9 mouse cellular contexts compared by ENCODE assay signal in genomic region chr7:82263141-82263540, GRCm38 (mm10).
DNase-seq lines count a peak whose midpoint lies in the region; ATAC-seq and TF ChIP-seq lines count a peak whose summit lies in the region.
"Had no signal": no experiment of that assay in that cellular context is flagged by ENCODE, and none has a peak within 500 bp of the region (broad histone marks: within the 10 kb centered on the region; RNA-seq: fewer than 3 reads in every experiment).

No protein-coding gene starts in this region.

- no peak overlapping the region for H3K9ac ChIP-seq in heart, embryonic 11.5 days (ENCODE audit: low read depth, low read length)
- H3K9ac ChIP-seq in forebrain, postnatal 0 days = no peak overlapping the region
- H3K9ac ChIP-seq: limb, embryonic 15.5 days had no signal

- no peak overlapping the region for H3K4me3 ChIP-seq in heart, embryonic 11.5 days (ENCODE audit: low read depth, low read length)
- no peak overlapping the region for H3K4me3 ChIP-seq in forebrain, postnatal 0 days (ENCODE audit: low read depth, low read length)
- H3K4me3 ChIP-seq: limb, embryonic 15.5 days had no signal

- no peaks in the 10 kb centered on the region for H3K36me3 ChIP-seq in heart, embryonic 11.5 days (ENCODE audit: control insufficient read depth, insufficient read depth, low read length)
- H3K36me3 ChIP-seq in forebrain, postnatal 0 days (ENCODE audit: insufficient read depth) = no peaks in the 10 kb centered on the region
- H3K36me3 ChIP-seq: limb, embryonic 15.5 days had no signal

- no peaks in the 10 kb centered on the region for H3K4me1 ChIP-seq in heart, embryonic 11.5 days (ENCODE audit: control insufficient read depth, insufficient read depth, low read length)
- H3K4me1 ChIP-seq in forebrain, postnatal 0 days (ENCODE audit: insufficient read depth) = no peaks in the 10 kb centered on the region
- H3K4me1 ChIP-seq: limb, embryonic 15.5 days had no signal

- no peak for ATAC-seq in heart, embryonic 11.5 days (replicated peaks; ENCODE audit: insufficient number of reproducible peaks, low FRiP score, low TSS enrichment)
- peak; percentile 66 for ATAC-seq in forebrain, postnatal 0 days

- H3K27ac ChIP-seq in heart, embryonic 11.5 days (ENCODE audit: low read depth, low read length) = no peak overlapping the region
- no peak overlapping the region for H3K27ac ChIP-seq in forebrain, postnatal 0 days (ENCODE audit: low read depth, low read length)
- H3K27ac ChIP-seq: limb, embryonic 15.5 days had no signal

- peak; percentile 26 for DNase-seq in heart, adult 8-10 months (ENCODE audit: low spot score)
- peak; percentile 51 for DNase-seq in CD4-positive helper T cell, adult 2 months (ENCODE audit: low read depth, low spot score)
- peak; percentile 81 for DNase-seq in brain, adult 2 months (ENCODE audit: low read depth, low spot score)
- DNase-seq in forebrain, postnatal 0 days = peak; percentile 77
- DNase-seq in layer of hippocampus, adult 8-10 months (ENCODE audit: low spot score in 2 of 2) = peak; percentile 42 to 68
- DNase-seq in lung, postnatal 4 days = peak; percentile 51 to 66
- peak; percentile 59 to 61 for DNase-seq in thymus, postnatal 36 days

- H3K9me3 ChIP-seq in heart, embryonic 11.5 days (replicated peaks; ENCODE audit: control insufficient read depth, low read length) = no peaks in the 10 kb centered on the region
- no peaks in the 10 kb centered on the region for H3K9me3 ChIP-seq in forebrain, postnatal 0 days (ENCODE audit: low read length)
- H3K9me3 ChIP-seq: limb, embryonic 15.5 days had no signal

- 21% methylated on average over 8 of the region's 8 CpGs for WGBS in heart, embryonic 11.5 days (ENCODE audit: insufficient replicate concordance)
- 19% methylated on average over 8 of the region's 8 CpGs for WGBS in forebrain, postnatal 0 days

- peak; percentile 91 for TF ChIP-seq CTCF in forebrain, postnatal 0 days (IDR thresholded peaks at IDR 0.05; ENCODE audit: low read depth)

- no peaks in the 10 kb centered on the region for H3K27me3 ChIP-seq in heart, embryonic 11.5 days (ENCODE audit: control insufficient read depth, insufficient read depth, low read length)
- no peaks in the 10 kb centered on the region for H3K27me3 ChIP-seq in forebrain, postnatal 0 days (ENCODE audit: insufficient read depth, low read length)
- H3K27me3 ChIP-seq: limb, embryonic 15.5 days had no signal

- H3K4me2 ChIP-seq in heart, embryonic 11.5 days = no peak overlapping the region
- no peak overlapping the region for H3K4me2 ChIP-seq in forebrain, postnatal 0 days (ENCODE audit: low read depth)
- H3K4me2 ChIP-seq: limb, embryonic 15.5 days had no signal

Comparison
In these comparisons a context has a peak if more than half of its experiments do, and no peak if none do; other contexts are left out.
1. DNase-seq: peak in every context shown above with its lines; median percentile 81 in brain, adult 2 months; 77 in forebrain, postnatal 0 days; 60 in thymus, postnatal 36 days; 58 in lung, postnatal 4 days; 55 in layer of hippocampus, adult 8-10 months; 51 in CD4-positive helper T cell, adult 2 months; 26 in heart, adult 8-10 months.